Mouse (Mus musculus): ENCODE data around the gene Klhl22. TPM values are rescaled to one million over a fixed set of nuclear protein-coding genes. Genes with fewer than 3 reads are reported as not detected.

The Klhl22 gene
- polyA plus RNA-seq, 1 experiment: 106 TPM

GRCm38 (mm10) chr16:17828867-17829266 is 69.4 kb downstream of the Klhl22 start:
- DNase-seq (ENCODE audit: extremely low spot score in 1 of 2, low spot score in 1 of 2): no peak

DNA sequence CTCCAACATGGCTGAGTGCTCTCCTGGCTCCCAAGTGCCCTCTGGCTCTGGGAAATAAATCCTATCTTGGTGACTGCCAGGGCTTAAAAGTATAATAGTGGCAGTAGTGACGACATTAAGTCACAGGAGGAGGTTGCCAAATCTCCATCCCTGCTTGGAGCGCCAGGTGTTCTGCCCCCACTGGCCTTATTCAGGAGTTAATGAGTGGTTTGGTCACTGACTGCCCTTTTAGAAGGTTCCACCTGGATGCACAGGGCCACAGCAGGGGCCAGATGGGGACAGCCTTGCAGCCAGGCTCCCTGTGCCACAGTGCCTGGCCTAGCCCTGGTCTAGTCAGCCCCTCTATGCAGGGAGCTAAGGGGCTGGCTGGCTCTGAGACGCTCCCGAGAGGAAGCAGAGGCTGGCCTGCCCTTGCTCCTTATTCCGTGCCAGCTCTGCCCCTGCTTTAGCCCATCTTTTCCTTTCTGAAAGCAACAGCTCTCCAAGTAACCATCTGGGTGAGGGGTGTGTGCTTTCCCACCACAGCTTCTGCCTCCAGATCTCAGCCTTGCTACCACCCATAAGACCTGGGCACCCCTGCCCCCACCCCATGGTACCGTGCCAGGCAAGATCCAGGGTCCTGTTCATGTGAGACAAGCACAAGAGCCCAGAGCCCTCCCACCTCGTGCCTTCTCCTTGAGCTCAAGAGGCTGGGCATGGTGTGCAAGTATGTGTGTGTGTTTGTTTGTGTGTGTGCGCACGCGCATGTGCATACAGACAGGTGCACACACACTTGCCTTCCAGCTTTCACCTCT is 71.2 kb downstream of the Klhl22 start:
- no peak for DNase-seq (ENCODE audit: extremely low spot score in 1 of 2, low spot score in 1 of 2)

DNA sequence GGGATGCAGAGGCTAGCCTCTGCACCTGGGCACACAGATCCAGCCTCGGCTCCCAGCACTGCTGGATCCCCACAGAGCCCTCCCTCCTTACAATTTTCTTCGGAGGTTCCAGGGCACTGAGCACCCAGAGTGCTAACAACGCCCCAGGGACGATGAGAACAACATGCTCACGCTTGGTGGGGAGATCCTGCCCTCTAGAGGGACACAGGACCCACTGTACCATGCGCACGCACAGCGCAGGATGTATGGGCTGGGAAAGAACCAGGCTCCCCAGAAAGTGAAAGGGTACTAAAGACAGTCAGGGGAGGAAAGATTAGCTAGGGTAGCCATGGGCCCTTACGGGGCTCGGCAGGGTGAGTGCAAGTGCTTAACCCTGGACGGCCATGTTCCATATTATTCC is 72.4 kb downstream of the Klhl22 start:
- no peak for DNase-seq (ENCODE audit: extremely low spot score in 1 of 2, low spot score in 1 of 2)

- DNase-seq (ENCODE audit: extremely low spot score in 1 of 2, low spot score in 1 of 2): no peak
These were observed 73.4 kb downstream of the Klhl22 start, which contains the start of gene B830017H08Rik for GRCm38 (mm10) chr16:17832821-17833220. B830017H08Rik (plus strand) TSS chr16:17833121.

GRCm38 (mm10) chr16:17833321-17833680 is 73.9 kb downstream of the Klhl22 start:
- peak in 1 of 2 experiments; percentile 47 for DNase-seq (ENCODE audit: extremely low spot score in 1 of 2, low spot score in 1 of 2)

- peak in 1 of 2 experiments; percentile 58 for DNase-seq (ENCODE audit: extremely low spot score in 1 of 2, low spot score in 1 of 2)
These were observed 74.4 kb downstream of the Klhl22 start for GRCm38 (mm10) chr16:17833681-17834399.

GRCm38 (mm10) chr16:17834543-17834942 is 75.1 kb downstream of the Klhl22 start:
- no peak for DNase-seq (ENCODE audit: extremely low spot score in 1 of 2, low spot score in 1 of 2)

DNA sequence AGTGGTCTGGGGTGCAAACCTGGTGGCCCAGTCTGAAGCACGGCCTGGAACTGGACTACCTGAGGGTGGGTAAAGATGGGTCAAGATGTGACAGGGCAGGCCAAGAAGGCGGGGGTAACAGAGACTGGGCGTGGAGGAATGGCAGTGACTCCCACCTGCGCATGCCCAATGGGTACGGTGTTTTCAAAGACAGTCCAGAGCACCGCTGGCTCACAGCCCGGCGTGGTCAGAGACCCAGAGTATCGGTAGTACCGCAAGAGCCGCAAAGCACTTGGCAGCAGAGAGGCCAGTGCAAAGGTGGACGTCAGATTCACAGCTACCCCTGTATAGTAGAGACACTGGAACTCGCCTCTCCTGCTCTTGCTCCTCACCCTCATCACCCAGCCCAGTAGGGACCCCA is 76.1 kb downstream of the Klhl22 start:
- no peak for DNase-seq (ENCODE audit: extremely low spot score in 1 of 2, low spot score in 1 of 2)

- no peak for DNase-seq (ENCODE audit: extremely low spot score in 1 of 2, low spot score in 1 of 2)
These were observed 78.6 kb downstream of the Klhl22 start, which contains the start of gene Car15 for GRCm38 (mm10) chr16:17838051-17838450. Car15 (minus strand) TSS chr16:17838364.

GRCm38 (mm10) chr16:17839976-17840375 is 80.6 kb downstream of the Klhl22 start:
- no peak for DNase-seq (ENCODE audit: extremely low spot score in 1 of 2, low spot score in 1 of 2)

GRCm38 (mm10) chr16:17842437-17842836 is 83.0 kb downstream of the Klhl22 start:
- no peak for DNase-seq (ENCODE audit: extremely low spot score in 1 of 2, low spot score in 1 of 2)

Other genes with a start within 250 kb of the Klhl22 start
- gene Thap7, start 228.5 kb upstream of the Klhl22 start, polyA plus RNA-seq (2012; rRNA removed): 73.0 and 74.7 TPM in 2 replicates
- 0.69 and 0.88 TPM in 2 replicates for gene Lrrc74b, start 198.4 kb upstream of the Klhl22 start, polyA plus RNA-seq (2012; rRNA removed)
- gene P2rx6, start 197.7 kb upstream of the Klhl22 start, polyA plus RNA-seq (2012; rRNA removed): 2.6 TPM in 2 replicates
- 65.2 and 82.2 TPM in 2 replicates for gene Slc7a4, start 176.4 kb upstream of the Klhl22 start, polyA plus RNA-seq (2012; rRNA removed)
- 164 and 168 TPM in 2 replicates for gene Smpd4, start 140.3 kb upstream of the Klhl22 start, polyA plus RNA-seq (2012; rRNA removed)
- gene Ccdc74a, start 113.1 kb upstream of the Klhl22 start, polyA plus RNA-seq (2012; rRNA removed): 31.7 and 43.2 TPM in 2 replicates
- 74.4 and 77.8 TPM in 2 replicates for gene Med15, start 26.7 kb upstream of the Klhl22 start, polyA plus RNA-seq (2012; rRNA removed)
- gene Scarf2, start 37.7 kb downstream of the Klhl22 start, polyA plus RNA-seq (2012; rRNA removed): 4.7 and 4.8 TPM in 2 replicates
- gene B830017H08Rik, start 73.5 kb downstream of the Klhl22 start, polyA plus RNA-seq (2012; rRNA removed): 4.0 and 4.1 TPM in 2 replicates
- 16.3 and 19.9 TPM in 2 replicates for gene Car15, start 78.7 kb downstream of the Klhl22 start, polyA plus RNA-seq (2012; rRNA removed)
- 2.3 and 2.7 TPM in 2 replicates for gene Gm20518, start 132.1 kb downstream of the Klhl22 start, polyA plus RNA-seq (2012; rRNA removed)
- 0.04 and 0.08 TPM in 2 replicates for gene Tssk1, start 134.6 kb downstream of the Klhl22 start, polyA plus RNA-seq (2012; rRNA removed)
- 87.2 and 95.4 TPM in 2 replicates for gene Dgcr2, start 138.9 kb downstream of the Klhl22 start, polyA plus RNA-seq (2012; rRNA removed)
- gene Tssk2, start 139.0 kb downstream of the Klhl22 start, polyA plus RNA-seq (2012; rRNA removed): not detected in 2 replicates
- gene Ess2, start 151.7 kb downstream of the Klhl22 start, polyA plus RNA-seq (2012; rRNA removed): 36.4 and 47.2 TPM in 2 replicates
- 0.08 TPM in 1 of 2 replicates, not detected in the other for gene Gsc2, start 155.4 kb downstream of the Klhl22 start, polyA plus RNA-seq (2012; rRNA removed)
- gene Slc25a1, start 168.6 kb downstream of the Klhl22 start, polyA plus RNA-seq (2012; rRNA removed): 61.7 and 71.6 TPM in 2 replicates
- gene Vpreb2, start 220.8 kb downstream of the Klhl22 start, polyA plus RNA-seq (2012; rRNA removed): not detected in 2 replicates

Data from frontal cortex, adult 2 months (tissue).